Mouse (Mus musculus) lung, adult 2 months (tissue): Measurements from ENCODE around the gene Tenm2.

Experiments used
- CTCF ChIP-seq: fragments of 200-500 bp; IDR thresholded peaks from 2 replicates; pipeline ENCODE4 v1.5.1; 2011; ENCODE audit warnings: mild to moderate bottlenecking, low read length, control low read depth; ENCODE audit not compliant: insufficient read depth
- POLR2A ChIP-seq: fragments of 200-500 bp; IDR thresholded peaks from 2 replicates; pipeline ENCODE4 v1.6.1; 2011; ENCODE audit warnings: low read depth, mild to moderate bottlenecking, control low read depth, low read length, borderline replicate concordance; ENCODE audit errors: extremely low read depth

GRCm38 (mm10) chr11:36872961-36873360 is 362.8 kb downstream of the Tenm2 start:
- TF ChIP-seq POLR2A, result no peak
- TF ChIP-seq CTCF, result no peak
